Mouse (Mus musculus) retina, postnatal 7 days (tissue): ENCODE data around the gene Islr2.

Experiments used
- DNase-seq: peaks from one replicate; pipeline ENCODE4 v3.0.0-alpha.2; 2012; ENCODE audit warnings: low read depth, low spot score

Islr2 gene

GRCm38 (mm10) chr9:58220218-58220903 is 16.2 kb upstream of the Islr2 start:
- DNase-seq = no peak

- DNase-seq = no peak
These were observed 14.4 kb upstream of the Islr2 start for GRCm38 (mm10) chr9:58218539-58218938.

GRCm38 (mm10) chr9:58216402-58216801 is 12.3 kb upstream of the Islr2 start:
- DNase-seq = no peak

- no peak for DNase-seq
These were observed 10.5 kb upstream of the Islr2 start for GRCm38 (mm10) chr9:58214519-58215180.

- no peak for DNase-seq
These were observed 9.7 kb upstream of the Islr2 start for GRCm38 (mm10) chr9:58213865-58214264.

- no peak for DNase-seq
These were observed 9.3 kb upstream of the Islr2 start for GRCm38 (mm10) chr9:58213377-58213776.

- no peak for DNase-seq
These were observed 6.1 kb upstream of the Islr2 start for GRCm38 (mm10) chr9:58210304-58210627.

- no peak for DNase-seq
These were observed 5.6 kb upstream of the Islr2 start for GRCm38 (mm10) chr9:58209462-58210303.

- DNase-seq = no peak
These were observed 1.9 kb upstream of the Islr2 start for GRCm38 (mm10) chr9:58206013-58206412.

GRCm38 (mm10) chr9:58204448-58205000 is 405 bp upstream of the Islr2 start:
- peak; percentile 76 for DNase-seq

- DNase-seq = no peak
These were observed 1.3 kb downstream of the Islr2 start for GRCm38 (mm10) chr9:58202676-58203453.

GRCm38 (mm10) chr9:58201861-58202549 is 2.1 kb downstream of the Islr2 start:
- no peak for DNase-seq

GRCm38 (mm10) chr9:58201091-58201842 is 2.9 kb downstream of the Islr2 start:
- DNase-seq = no peak

GRCm38 (mm10) chr9:58200270-58201090 is 3.6 kb downstream of the Islr2 start:
- DNase-seq = no peak

- DNase-seq = no peak
These were observed 4.5 kb downstream of the Islr2 start for GRCm38 (mm10) chr9:58199381-58200269.

GRCm38 (mm10) chr9:58198801-58199371 is 5.2 kb downstream of the Islr2 start:
- no peak for DNase-seq

- DNase-seq = no peak
These were observed 6.1 kb downstream of the Islr2 start for GRCm38 (mm10) chr9:58197781-58198701.
